Mouse (Mus musculus): ENCODE measurements around the gene Zdhhc1.

- TF ChIP-seq CTCF (IDR thresholded peaks at IDR 0.05; ENCODE audit: low read depth) (no peak), EP300 (IDR thresholded peaks at IDR 0.05; ENCODE audit: low read depth) (no peak)
Measured at GRCm38 (mm10) chr8:105464595-105464994, 32.1 kb downstream of the Zdhhc1 start.
